Mouse (Mus musculus): Measurements from ENCODE around the gene Ing5. TPM values are rescaled to one million over a fixed set of nuclear protein-coding genes. Genes with fewer than 3 reads are reported as not detected.
"Not testable (repeated sequence)": the region's sequence is repeated elsewhere in the genome, so short reads cannot be mapped to it uniquely, and the experiment has no call there.

Ing5 gene
- polyA plus RNA-seq, 1 experiment from 2014 or later = 9.3 TPM

DNA sequence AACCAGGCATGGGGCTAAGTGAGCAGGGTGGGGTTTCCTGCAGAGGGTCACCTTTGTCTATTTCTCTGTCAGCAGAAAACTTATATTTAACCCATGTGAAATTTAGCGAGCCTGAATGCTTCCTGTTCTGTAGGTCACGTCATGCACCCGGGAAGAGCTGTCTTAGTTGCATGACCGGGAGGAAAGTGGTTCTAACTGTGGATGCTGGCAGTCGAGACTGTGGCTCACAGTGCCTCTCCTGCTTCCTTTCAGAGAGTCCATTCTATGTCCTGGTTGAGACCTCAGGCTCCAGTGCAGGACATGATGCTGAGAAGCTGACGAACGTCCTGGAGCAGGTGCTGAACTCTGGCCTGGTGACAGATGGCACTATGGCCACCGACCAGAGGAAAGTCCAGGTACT, 34.8 kb downstream of the Ing5 start:
- not testable (repeated sequence) for DNase-seq (ENCODE audit: low spot score); H3K27me3 ChIP-seq (ENCODE audit: control insufficient read depth, insufficient read depth, low read length); H3K9ac ChIP-seq; H3K4me1 ChIP-seq (replicated peaks; ENCODE audit: control insufficient read depth, insufficient read depth, low read length); H3K9me3 ChIP-seq (ENCODE audit: control insufficient read depth, low read length); H3K4me2 ChIP-seq (replicated peaks); H3K27ac ChIP-seq; ATAC-seq (ENCODE audit: low FRiP score); H3K4me3 ChIP-seq (replicated peaks; ENCODE audit: low read length)
- 94% methylated on average over 7 of the region's 8 CpGs for WGBS
- peaks cover 20% of the 10 kb centered on the region; the same call in 1 of the 2 replicates for H3K36me3 ChIP-seq (replicated peaks; ENCODE audit: control insufficient read depth, insufficient read depth)

DNA sequence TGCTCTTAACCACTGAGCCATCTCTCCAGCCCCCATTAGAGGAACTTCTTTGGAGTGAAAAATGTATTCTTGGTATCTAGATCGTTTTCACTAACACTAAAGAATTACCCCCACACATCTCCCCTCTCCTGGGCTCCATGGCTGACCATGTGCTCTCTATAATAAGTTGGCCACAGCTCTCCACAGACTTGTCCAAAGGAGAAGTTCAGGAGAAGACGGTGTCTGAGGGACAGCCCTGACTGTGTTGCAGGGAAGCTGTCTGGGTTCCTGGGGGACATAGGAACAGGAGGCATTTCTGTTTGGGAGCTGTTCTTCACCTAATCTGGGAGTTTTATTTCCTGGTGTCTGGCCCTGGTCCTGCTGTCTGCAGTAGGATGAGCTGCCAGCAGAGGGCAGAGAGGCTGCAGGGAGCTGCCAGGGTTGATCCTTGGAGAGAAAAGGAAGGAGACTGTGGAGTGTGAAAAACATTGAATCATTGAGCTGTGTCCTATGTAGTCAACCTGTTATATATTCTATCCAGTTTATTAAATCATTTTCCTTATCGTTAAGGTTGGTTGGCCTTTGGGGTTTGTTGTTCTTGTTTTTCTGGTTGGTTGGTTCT, 42.1 kb downstream of the Ing5 start:
- DNase-seq (ENCODE audit: low spot score); H3K4me1 ChIP-seq (replicated peaks; ENCODE audit: control insufficient read depth, insufficient read depth, low read length); H3K9me3 ChIP-seq (ENCODE audit: control insufficient read depth, low read length); H3K4me3 ChIP-seq (replicated peaks; ENCODE audit: low read length); H3K27ac ChIP-seq; H3K9ac ChIP-seq; H3K36me3 ChIP-seq (replicated peaks; ENCODE audit: control insufficient read depth, insufficient read depth); H3K4me2 ChIP-seq (replicated peaks); H3K27me3 ChIP-seq (ENCODE audit: control insufficient read depth, insufficient read depth, low read length): not testable (repeated sequence)
- 57% methylated on average over 1 of the region's 3 CpGs for WGBS
- peak; percentile 73; the same call in 1 of the 2 replicates for ATAC-seq (ENCODE audit: low FRiP score)

DNA sequence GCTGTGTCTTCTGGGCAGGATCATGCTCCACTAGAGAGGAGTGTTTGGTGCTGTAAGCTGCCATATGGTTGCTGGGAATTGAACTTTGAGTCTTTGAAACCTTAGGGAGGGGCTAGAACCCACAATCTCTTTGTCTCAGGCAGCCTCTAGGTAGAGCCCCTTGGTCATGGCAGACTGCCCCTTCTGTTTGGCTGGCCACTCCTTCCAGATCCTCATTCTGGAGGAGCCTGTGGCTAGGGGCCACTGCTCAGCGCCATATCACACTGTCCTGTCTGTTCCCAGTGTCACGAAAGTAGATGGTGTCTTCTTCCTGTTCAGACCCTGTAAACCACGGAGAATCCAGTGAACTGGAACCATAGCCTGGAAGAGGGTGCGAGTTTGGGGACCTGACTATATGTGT, 52.0 kb downstream of the Ing5 start:
- not testable (repeated sequence) for DNase-seq (ENCODE audit: low spot score); H3K36me3 ChIP-seq (replicated peaks; ENCODE audit: control insufficient read depth, insufficient read depth); H3K4me3 ChIP-seq (replicated peaks; ENCODE audit: low read length); H3K4me1 ChIP-seq (replicated peaks; ENCODE audit: control insufficient read depth, insufficient read depth, low read length); H3K4me2 ChIP-seq (replicated peaks); H3K9ac ChIP-seq; H3K9me3 ChIP-seq (ENCODE audit: control insufficient read depth, low read length); H3K27ac ChIP-seq; H3K27me3 ChIP-seq (ENCODE audit: control insufficient read depth, insufficient read depth, low read length)
- ATAC-seq (ENCODE audit: low FRiP score) = 0 out of 2 replicates have a peak, but pooled peaks have one; percentile 9
- 71% methylated on average over 4 of the region's 4 CpGs for whole genome bisulfite sequencing

DNA sequence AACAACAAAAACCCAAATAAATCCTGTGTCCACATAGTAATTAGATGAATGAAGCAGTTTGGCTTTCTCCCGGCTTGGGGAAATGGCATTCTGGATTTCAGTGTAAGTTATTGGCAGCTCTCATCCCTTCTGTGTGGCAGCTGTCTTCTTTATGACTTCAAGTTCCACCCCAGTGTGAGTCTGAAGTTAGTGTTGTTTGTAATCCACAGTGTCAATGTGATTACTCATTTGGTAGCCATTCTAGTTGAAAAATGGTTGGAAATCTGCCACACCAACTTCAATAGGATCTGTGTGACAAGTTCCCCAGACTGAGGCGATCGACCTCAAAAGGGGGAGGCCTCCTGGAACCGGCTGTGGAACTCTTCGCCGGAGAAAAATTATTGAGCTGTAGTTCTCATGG, 53.6 kb downstream of the Ing5 start:
- Histone ChIP-seq H3K27me3 (ENCODE audit: control insufficient read depth, insufficient read depth, low read length) (no peaks in the 10 kb centered on the region), H3K4me3 (replicated peaks; ENCODE audit: low read length) (no peak overlapping the region), H3K9me3 (ENCODE audit: control insufficient read depth, low read length) (no peaks in the 10 kb centered on the region), H3K4me1 (replicated peaks; ENCODE audit: control insufficient read depth, insufficient read depth, low read length) (no peaks in the 10 kb centered on the region), H3K4me2 (replicated peaks) (no peak overlapping the region), H3K9ac (no peak overlapping the region), H3K36me3 (replicated peaks; ENCODE audit: control insufficient read depth, insufficient read depth) (no peaks in the 10 kb centered on the region), H3K27ac (no peak overlapping the region)
- DNase-seq (ENCODE audit: low spot score) = no peak
- 62% methylated on average over 6 of the region's 6 CpGs for WGBS
- ATAC-seq (ENCODE audit: low FRiP score) = no peak; the same call in 1 of the 2 replicates

DNA sequence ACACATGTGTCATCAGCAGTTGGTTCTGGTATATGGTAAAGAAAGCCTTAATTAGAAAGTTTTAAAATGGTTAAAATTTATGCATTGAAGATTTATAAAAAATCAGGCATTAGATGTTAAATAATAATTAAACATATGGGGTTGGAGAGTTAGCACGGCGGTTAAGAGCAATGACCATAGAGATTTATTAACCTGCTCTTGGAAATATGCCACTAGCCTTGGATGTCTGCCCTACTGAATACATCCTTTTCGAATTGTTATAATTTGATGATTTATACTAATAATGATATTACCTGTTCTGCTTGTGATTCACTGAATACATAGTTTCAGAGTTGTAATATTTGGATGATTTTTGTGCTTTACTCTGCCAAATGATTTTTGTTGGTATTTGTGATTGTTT, 54.2 kb downstream of the Ing5 start:
- 79% methylated on average over 3 of the region's 3 CpGs for WGBS
- no peak for ATAC-seq (ENCODE audit: low FRiP score)

DNA sequence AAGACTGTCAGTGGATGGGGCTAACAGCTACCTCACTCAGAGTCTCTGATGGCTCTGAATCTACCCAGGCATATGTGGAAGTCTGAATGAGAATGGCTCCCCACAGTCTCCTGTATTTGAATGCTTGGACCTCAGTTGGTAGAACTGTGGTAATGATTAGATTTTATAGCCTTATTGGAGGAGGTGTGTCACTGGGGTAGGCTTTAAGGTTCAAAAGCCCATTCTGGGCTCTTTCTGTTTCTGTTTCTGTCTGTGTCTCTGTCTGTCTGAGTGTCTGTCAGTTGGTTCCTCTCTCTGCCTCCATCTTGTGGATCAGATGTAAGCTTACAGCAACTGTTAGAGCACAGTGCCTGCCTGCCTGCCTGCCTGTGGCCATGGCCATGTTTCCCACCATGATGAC, 55.9 kb downstream of the Ing5 start:
- H3K9ac ChIP-seq = no peak overlapping the region
- no peaks in the 10 kb centered on the region for H3K9me3 ChIP-seq (ENCODE audit: control insufficient read depth, low read length)
- H3K27ac ChIP-seq = no peak overlapping the region
- no peak overlapping the region for H3K4me3 ChIP-seq (replicated peaks; ENCODE audit: low read length)
- no peaks in the 10 kb centered on the region for H3K36me3 ChIP-seq (replicated peaks; ENCODE audit: control insufficient read depth, insufficient read depth)
- no peaks in the 10 kb centered on the region for H3K4me1 ChIP-seq (replicated peaks; ENCODE audit: control insufficient read depth, insufficient read depth, low read length)
- DNase-seq (ENCODE audit: low spot score) = no peak
- H3K27me3 ChIP-seq (ENCODE audit: control insufficient read depth, insufficient read depth, low read length) = no peaks in the 10 kb centered on the region
- no peak overlapping the region for H3K4me2 ChIP-seq (replicated peaks)
- no peak for ATAC-seq (ENCODE audit: low FRiP score)

More for the DNA sequence above, 54.2 kb downstream of the Ing5 start:
- Histone ChIP-seq H3K4me2 (replicated peaks) (no peak overlapping the region), H3K9me3 (ENCODE audit: control insufficient read depth, low read length) (no peaks in the 10 kb centered on the region), H3K9ac (no peak overlapping the region), H3K4me1 (replicated peaks; ENCODE audit: control insufficient read depth, insufficient read depth, low read length) (no peaks in the 10 kb centered on the region), H3K27me3 (ENCODE audit: control insufficient read depth, insufficient read depth, low read length) (no peaks in the 10 kb centered on the region), H3K4me3 (replicated peaks; ENCODE audit: low read length) (no peak overlapping the region), H3K36me3 (replicated peaks; ENCODE audit: control insufficient read depth, insufficient read depth) (no peaks in the 10 kb centered on the region), H3K27ac (no peak overlapping the region)
- DNase-seq (ENCODE audit: low spot score) = no peak

DNA sequence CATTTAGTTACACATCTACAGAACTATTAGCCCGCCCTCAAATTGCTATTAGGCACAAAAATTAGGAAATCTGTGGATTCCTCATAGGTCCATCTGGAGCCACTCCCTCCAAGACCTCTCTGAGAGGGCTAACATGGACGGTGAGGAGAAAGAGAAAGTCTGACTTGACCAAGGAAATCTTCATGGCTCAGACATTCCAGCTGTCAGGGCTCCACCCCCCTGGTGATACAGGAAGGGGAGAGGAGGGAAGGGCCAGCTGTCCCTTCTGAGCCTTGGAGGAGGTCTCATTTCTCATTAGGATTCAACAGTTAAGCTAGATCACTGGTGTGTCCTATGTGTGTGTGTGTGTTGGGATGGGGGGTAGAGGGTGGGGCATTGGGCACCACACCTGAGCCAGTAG, 57.3 kb downstream of the Ing5 start, which contains the start of gene Gal3st2:
Gene Gal3st2, plus strand, starts transcription at position 259 of the 400 bp plus-strand sequence.
- H3K9me3 ChIP-seq (ENCODE audit: control insufficient read depth, low read length); H3K27ac ChIP-seq; H3K27me3 ChIP-seq (ENCODE audit: control insufficient read depth, insufficient read depth, low read length); H3K4me2 ChIP-seq (replicated peaks); H3K36me3 ChIP-seq (replicated peaks; ENCODE audit: control insufficient read depth, insufficient read depth); ATAC-seq (ENCODE audit: low FRiP score); DNase-seq (ENCODE audit: low spot score); H3K4me3 ChIP-seq (replicated peaks; ENCODE audit: low read length); H3K9ac ChIP-seq; H3K4me1 ChIP-seq (replicated peaks; ENCODE audit: control insufficient read depth, insufficient read depth, low read length): not testable (repeated sequence)
- 66% methylated on average over 2 of the region's 2 CpGs for WGBS

Other genes with a start within 250 kb of the Ing5 start
- gene Stk25, start 145.3 kb upstream of the Ing5 start, polyA plus RNA-seq (2014; fragmentation: Nextera tagmentation; extraction: Ambion mirVana) = 354 and 373 TPM in 2 replicates
- gene Bok, start 118.3 kb upstream of the Ing5 start, polyA plus RNA-seq (2014; fragmentation: Nextera tagmentation; extraction: Ambion mirVana) = 79.8 and 82.4 TPM in 2 replicates
- 89.3 and 91.7 TPM in 2 replicates for gene Atg4b, start 52.5 kb upstream of the Ing5 start, polyA plus RNA-seq (2014; fragmentation: Nextera tagmentation; extraction: Ambion mirVana)
- gene Thap4, start 49.1 kb upstream of the Ing5 start, polyA plus RNA-seq (2014; fragmentation: Nextera tagmentation; extraction: Ambion mirVana) = 40.6 and 42.8 TPM in 2 replicates
- gene Dtymk, start 2.0 kb upstream of the Ing5 start, polyA plus RNA-seq (2014; fragmentation: Nextera tagmentation; extraction: Ambion mirVana) = 143 and 148 TPM in 2 replicates
- gene D2hgdh, start 20.9 kb downstream of the Ing5 start, polyA plus RNA-seq (2014; fragmentation: Nextera tagmentation; extraction: Ambion mirVana) = 11.3 and 12.5 TPM in 2 replicates
- not detected in 2 replicates for gene Gal3st2, start 57.3 kb downstream of the Ing5 start, polyA plus RNA-seq (2014; fragmentation: Nextera tagmentation; extraction: Ambion mirVana)
- gene Gal3st2b, start 114.3 kb downstream of the Ing5 start, polyA plus RNA-seq (2014; fragmentation: Nextera tagmentation; extraction: Ambion mirVana) = 0.07 TPM in 1 of 2 replicates, not detected in the other
- gene Gal3st2c, start 186.5 kb downstream of the Ing5 start, polyA plus RNA-seq (2014; fragmentation: Nextera tagmentation; extraction: Ambion mirVana) = not detected in 2 replicates
- 0.04 and 0.16 TPM in 2 replicates for gene Neu4, start 216.5 kb downstream of the Ing5 start, polyA plus RNA-seq (2014; fragmentation: Nextera tagmentation; extraction: Ambion mirVana)
- gene Pdcd1, start 248.6 kb downstream of the Ing5 start, polyA plus RNA-seq (2014; fragmentation: Nextera tagmentation; extraction: Ambion mirVana) = not detected in 2 replicates